Mouse (Mus musculus) myocyte (in vitro differentiated cells): ENCODE data around the gene Gm4969.

ENCODE experiments used
- MYOD1 ChIP-seq, 3 experiments: IDR thresholded peaks; one replicate each; pipeline ENCODE4 v1.6.1; 2011; ENCODE audit warnings: control low read depth in 2 of 3, low read depth in 2 of 3, mild to moderate bottlenecking in 2 of 3, moderate library complexity in 1 of 3; ENCODE audit not compliant: insufficient read length in 2 of 3, control insufficient read depth in 1 of 3
- MYOG ChIP-seq, 3 experiments: IDR thresholded peaks; one replicate each; pipeline ENCODE4 v1.6.1; 2011; ENCODE audit warnings: control low read depth in 2 of 3, low read depth in 2 of 3, mild to moderate bottlenecking in 2 of 3; ENCODE audit not compliant: insufficient read length in 2 of 3, control insufficient read depth in 1 of 3, insufficient read depth in 1 of 3
- POLR2A ChIP-seq: IDR thresholded peaks from one replicate; pipeline ENCODE4 v1.6.1; 2011; ENCODE audit warnings: low read depth, mild to moderate bottlenecking, control low read depth, moderate library complexity; ENCODE audit not compliant: insufficient read length
- SRF ChIP-seq: IDR thresholded peaks from one replicate; pipeline ENCODE4 v1.6.1; 2011; ENCODE audit warnings: low read depth; ENCODE audit not compliant: control insufficient read depth, insufficient read length
- TCF12 ChIP-seq: IDR thresholded peaks from one replicate; pipeline ENCODE4 v1.6.1; 2011; ENCODE audit warnings: mild to moderate bottlenecking, control low read depth; ENCODE audit not compliant: poor library complexity, insufficient read depth, severe bottlenecking
- TCF3 ChIP-seq: IDR thresholded peaks from one replicate; pipeline ENCODE4 v1.6.1; 2011; ENCODE audit warnings: low read depth, control low read depth; ENCODE audit not compliant: insufficient read length
- USF1 ChIP-seq: IDR thresholded peaks from one replicate; pipeline ENCODE4 v1.6.1; 2011; ENCODE audit warnings: low read depth, mild to moderate bottlenecking, control low read depth, moderate library complexity

DNA sequence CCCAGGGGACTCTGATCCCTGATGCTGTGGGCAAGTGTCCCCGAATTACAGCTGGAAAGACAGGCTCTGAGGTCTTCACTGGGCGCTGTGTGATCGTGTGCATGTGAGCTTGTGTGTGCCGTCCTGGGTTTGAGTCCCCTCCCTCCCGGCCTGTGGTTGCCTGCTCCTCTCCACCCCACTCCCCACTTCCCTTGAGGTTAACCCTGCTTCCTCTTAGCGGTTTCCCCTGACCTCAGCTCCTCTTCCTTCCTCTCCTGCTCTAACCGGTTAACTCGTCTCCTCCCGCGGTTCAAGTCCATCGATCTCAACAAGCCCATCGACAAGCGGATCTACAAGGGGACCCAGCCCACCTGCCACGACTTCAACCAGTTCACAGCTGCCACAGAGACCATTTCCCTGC, 40.4 kb downstream of the Gm4969 start:
- TF ChIP-seq USF1 (no peak), TCF12 (no peak), POLR2A (no peak), MYOD1 (IDR thresholded peaks at IDR 0.05; ENCODE audit: control insufficient read depth in 1 of 3, insufficient read length in 2 of 3, low read depth in 2 of 3) (no peak), SRF (no peak), MYOG (IDR thresholded peaks at IDR 0.05; ENCODE audit: control insufficient read depth in 1 of 3, insufficient read depth in 1 of 3, insufficient read length in 2 of 3, low read depth in 2 of 3) (no peak), TCF3 (no peak)
